Mouse (Mus musculus): ENCODE results near the gene Cat.

DNA sequence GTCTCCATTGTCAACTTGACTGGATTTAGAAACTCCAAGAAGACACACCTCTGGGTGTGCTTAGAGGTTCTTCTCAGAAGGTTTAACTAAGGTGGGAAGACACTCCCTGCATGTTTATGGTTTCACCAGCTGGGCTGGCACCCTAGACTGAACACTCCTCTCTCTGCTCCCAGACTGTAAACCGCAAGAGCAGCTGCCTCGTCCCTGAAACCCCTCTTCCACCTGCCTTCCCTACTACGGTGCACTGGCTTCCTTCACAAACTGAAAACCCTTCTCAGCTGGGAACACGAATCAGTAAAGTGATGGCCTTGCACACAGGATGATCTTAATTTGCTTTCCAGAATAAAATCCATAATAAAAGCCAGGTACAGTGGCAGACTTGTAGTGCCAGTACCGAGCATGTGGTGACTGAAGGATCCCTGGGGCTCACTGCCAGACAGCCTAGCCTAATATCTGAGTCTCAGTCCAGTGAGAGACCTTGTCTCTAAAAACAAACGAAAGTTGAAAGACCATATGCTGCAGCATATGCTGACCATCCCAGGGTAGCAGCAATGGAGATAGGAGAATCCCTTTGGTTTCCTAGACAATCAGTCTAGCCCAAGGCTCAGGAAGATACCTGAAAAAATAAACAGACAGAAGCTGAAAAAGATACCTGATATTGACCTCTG, 30.7 kb upstream of the Cat start:
- no peak for TF ChIP-seq CTCF (IDR thresholded peaks at IDR 0.05; ENCODE audit: low read depth)
- no peak for TF ChIP-seq EP300 (optimal IDR thresholded peaks at IDR 0.05)
